Comparison of ENCODE assay signal across 10 mouse cellular contexts in the genomic region with DNA sequence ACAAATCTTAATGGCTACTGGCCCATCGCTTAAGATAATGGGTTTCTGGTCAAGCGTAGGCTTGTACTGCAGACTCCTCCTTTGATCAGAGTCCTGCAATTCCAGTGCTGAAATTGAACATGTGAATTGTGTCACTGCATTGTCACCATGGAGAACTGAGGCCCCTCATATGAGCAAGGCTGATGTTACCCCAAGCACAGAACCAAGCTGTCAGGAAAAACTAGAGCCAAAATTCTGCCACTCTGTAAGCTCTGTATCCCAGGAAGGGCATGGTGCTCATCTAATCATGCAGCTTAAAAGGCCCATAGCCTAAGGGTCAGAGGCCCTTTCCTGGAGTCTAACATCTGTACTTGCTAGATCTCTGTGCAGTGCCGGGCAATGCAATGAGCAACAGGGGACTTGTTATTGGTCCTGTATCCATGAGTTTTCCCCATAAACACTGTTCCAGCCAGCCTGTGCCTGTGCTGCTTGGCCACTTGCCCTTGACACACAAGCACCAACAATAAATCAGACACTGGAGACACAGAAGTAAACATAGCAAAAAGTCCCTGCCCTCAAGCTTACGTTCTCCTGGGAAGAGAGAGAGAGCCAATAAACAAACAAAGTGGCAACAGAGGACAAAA.
DNase-seq lines count a peak whose midpoint lies in the region; ATAC-seq and TF ChIP-seq lines count a peak whose summit lies in the region.
"Had no signal": no experiment of that assay in that cellular context is flagged by ENCODE, and none has a peak within 500 bp of the region (broad histone marks: within the 10 kb centered on the region; RNA-seq: fewer than 3 reads in every experiment).

No protein-coding gene starts in this region.

- intact Hi-C loops in heart, postnatal 14 days (cut with DNase I), result no loop called here

- no peak overlapping the region for H3K9ac ChIP-seq in kidney, postnatal 0 days (ENCODE audit: low read depth, low read length)

- no peak for ATAC-seq in kidney, postnatal 0 days (replicated peaks; ENCODE audit: low FRiP score, low read depth)

- H3K27me3 ChIP-seq in kidney, postnatal 0 days (ENCODE audit: insufficient read depth, low read length), result no peaks in the 10 kb centered on the region

- no peaks in the 10 kb centered on the region for H3K9me3 ChIP-seq in kidney, postnatal 0 days (replicated peaks; ENCODE audit: low read length)

- H3K27ac ChIP-seq in kidney, postnatal 0 days, result no peak overlapping the region
- H3K27ac ChIP-seq: gastrocnemius, adult 2 months had no signal

- no peak for TF ChIP-seq CTCF in kidney, postnatal 0 days (IDR thresholded peaks at IDR 0.05; ENCODE audit: low read depth)

- WGBS in kidney, postnatal 0 days, result 35% methylated on average over 4 of the region's 4 CpGs

- H3K4me3 ChIP-seq in kidney, postnatal 0 days (replicated peaks; ENCODE audit: low read depth, low read length), result no peak overlapping the region
- H3K4me3 ChIP-seq: gastrocnemius, adult 2 months had no signal

- DNase-seq in heart, adult 11 months, result peak; percentile 83
- no peak for DNase-seq in heart, postnatal 14 days
- peak; percentile 18 for DNase-seq in embryo, embryonic 10 days (ENCODE audit: low spot score)
- DNase-seq in kidney, postnatal 0 days (ENCODE audit: low spot score), result peak; percentile 54
- peak; percentile 55 for DNase-seq in lung, postnatal 25 days (ENCODE audit: low spot score)
- DNase-seq in layer of hippocampus, postnatal 14 days (ENCODE audit: low spot score in 2 of 2), result no peak
- DNase-seq in thymus, postnatal 14 days, result no peak
- DNase-seq in cerebellum, adult 9-10 months, result no peak
- DNase-seq: cerebellum, adult 11 months; gastrocnemius, adult 2 months had no signal

- no peaks in the 10 kb centered on the region for H3K4me1 ChIP-seq in kidney, postnatal 0 days (replicated peaks; ENCODE audit: insufficient read depth, low read length)

- H3K36me3 ChIP-seq in kidney, postnatal 0 days (ENCODE audit: insufficient read depth, low read length), result no peaks in the 10 kb centered on the region

- H3K4me2 ChIP-seq in kidney, postnatal 0 days (ENCODE audit: low read length), result no peak overlapping the region

Comparison
In these comparisons a context has a peak if more than half of its experiments do, and no peak if none do; other contexts are left out.
1. DNase-seq: peak in heart, adult 11 months (single experiment), embryo, embryonic 10 days (single experiment), kidney, postnatal 0 days (single experiment) and lung, postnatal 25 days (single experiment); none in heart, postnatal 14 days (0 of 2), layer of hippocampus, postnatal 14 days (0 of 2), thymus, postnatal 14 days (single experiment) and cerebellum, adult 9-10 months (single experiment).